Mouse (Mus musculus) frontal cortex, postnatal 14 days (tissue): ENCODE data around the gene Naa15.
A peak's percentile ranks its signal among the peaks of the same experiment; 100 is the strongest.
"Not testable (repeated sequence)": the region's sequence is repeated elsewhere in the genome, so short reads cannot be mapped to it uniquely, and the experiment has no call there.

Source experiments
- DNase-seq, 2 experiments: peaks; one replicate each; pipeline ENCODE4 v3.0.0; 2022; ENCODE audit warnings: low spot score in 2 of 2

The Naa15 gene

GRCm38 (mm10) chr3:51434364-51434763 is 19.4 kb downstream of the Naa15 start:
- DNase-seq: not testable (repeated sequence)

GRCm38 (mm10) chr3:51434871-51435595 is 20.1 kb downstream of the Naa15 start:
- no peak for DNase-seq

GRCm38 (mm10) chr3:51468530-51468929 is 53.6 kb downstream of the Naa15 start:
- DNase-seq: no peak

DNA sequence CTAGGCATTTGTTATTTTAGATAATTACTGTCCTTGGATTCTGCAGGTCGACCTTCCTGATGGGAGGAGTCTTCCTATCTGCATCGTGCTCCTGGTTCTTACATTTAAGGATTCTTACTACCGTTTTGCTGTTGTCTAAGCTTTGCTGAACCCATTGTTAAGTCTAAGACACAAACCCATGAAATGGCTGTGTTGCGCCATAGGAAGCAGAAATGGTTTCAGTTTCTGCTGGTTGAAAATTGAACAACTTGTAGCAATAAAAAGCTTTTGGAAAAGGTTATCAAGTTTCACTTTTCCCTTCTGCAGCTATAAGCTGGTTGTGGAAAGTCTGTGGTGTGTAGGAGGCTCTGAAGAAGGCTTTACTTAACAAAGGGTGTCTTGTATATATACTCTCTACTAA is 60.8 kb downstream of the Naa15 start:
- DNase-seq: no peak

GRCm38 (mm10) chr3:51479893-51480292 is 64.9 kb downstream of the Naa15 start:
- no peak for DNase-seq

DNA sequence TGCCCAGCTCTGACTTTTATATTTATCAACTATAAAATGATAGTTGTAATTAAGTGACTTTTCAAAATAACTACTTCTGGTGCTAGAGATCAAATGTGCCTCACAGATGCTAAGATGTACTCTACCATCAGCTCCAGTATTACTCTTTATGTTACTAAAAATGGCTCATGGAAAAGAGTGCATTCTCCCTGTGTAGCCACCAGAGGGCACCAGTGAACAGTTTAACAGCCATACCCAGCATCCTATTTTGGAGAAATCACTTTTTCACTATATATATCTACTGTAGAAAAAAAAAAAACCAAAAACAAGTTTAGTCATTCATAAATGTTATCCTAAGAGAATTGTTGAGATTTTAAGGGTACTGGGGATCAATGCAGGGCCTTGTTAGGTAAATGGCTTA is 66.1 kb downstream of the Naa15 start:
- peak in 1 of 2 experiments; percentile 55 for DNase-seq

- DNase-seq: no peak
These were observed 66.9 kb downstream of the Naa15 start for GRCm38 (mm10) chr3:51481881-51482280.

DNA sequence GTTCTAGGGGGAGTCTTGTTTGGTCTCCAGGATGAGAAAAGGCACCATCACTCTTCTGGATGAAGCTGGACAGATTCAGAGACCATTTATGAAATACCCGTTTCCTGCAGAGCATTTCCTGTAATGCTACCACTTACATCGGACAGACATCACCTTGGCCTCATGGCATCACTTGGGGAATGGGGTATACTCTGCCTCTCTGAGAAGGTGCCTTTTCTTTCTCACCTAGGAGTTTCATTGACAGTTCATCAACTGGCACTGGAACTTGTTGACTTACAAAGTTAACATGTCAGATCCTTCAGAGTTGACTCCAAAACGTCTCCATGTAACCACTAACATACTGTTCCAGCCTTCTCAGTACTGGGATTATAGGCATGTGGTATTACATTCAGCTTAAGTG is 67.8 kb downstream of the Naa15 start:
- no peak for DNase-seq

DNA sequence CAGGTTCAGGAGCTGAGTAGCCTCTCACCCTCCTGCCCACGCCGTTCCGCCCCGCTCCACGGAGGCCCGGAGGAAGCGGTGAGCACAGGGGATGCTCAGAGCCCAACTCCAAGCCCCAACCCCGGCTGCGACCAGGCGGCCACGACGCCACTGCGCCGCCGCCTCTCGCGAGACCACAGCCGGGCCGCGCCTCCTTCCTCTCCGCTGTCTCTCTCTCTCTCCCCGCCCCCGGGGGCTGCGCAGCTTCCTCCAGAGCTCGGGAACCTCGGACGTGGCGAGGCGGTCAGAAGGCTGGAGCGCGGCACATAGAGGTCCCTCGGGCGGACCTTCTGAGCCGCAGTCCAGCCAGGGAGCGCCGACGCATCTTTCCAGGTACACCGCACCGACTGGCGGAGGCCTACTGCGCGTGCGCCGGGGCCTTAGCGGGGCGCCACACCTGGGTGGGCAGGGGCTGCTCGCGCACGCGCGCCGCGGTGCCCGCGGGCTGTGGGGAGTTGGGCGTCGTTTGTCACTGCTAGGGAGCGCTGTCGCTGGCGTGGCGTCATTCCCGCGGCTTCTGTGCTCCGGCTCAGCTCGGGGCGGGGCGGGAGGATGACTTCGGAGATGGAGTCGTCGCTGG is 68.9 kb downstream of the Naa15 start, which contains the start of gene Rab33b:
TSS of gene Rab33b (plus strand) at position 180 of the 619 bp plus-strand sequence.
- peak; percentile 93 to 96 for DNase-seq

DNA sequence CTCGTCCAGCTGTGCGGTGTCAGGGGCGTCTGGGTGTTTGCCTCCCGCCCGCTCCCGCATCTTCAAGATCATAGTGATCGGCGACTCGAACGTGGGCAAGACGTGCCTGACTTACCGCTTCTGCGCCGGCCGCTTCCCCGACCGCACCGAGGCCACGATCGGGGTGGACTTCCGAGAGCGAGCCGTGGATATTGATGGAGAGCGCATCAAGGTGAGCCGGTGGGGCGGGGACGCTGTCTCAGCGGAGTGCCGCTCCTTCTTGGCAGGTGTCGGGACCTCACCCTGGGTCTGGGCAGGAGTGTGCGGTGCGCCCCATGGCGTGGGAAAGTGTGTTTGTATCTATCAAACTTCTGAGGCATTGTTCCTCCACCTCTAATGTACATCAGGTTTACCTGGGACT is 69.4 kb downstream of the Naa15 start:
- DNase-seq: no peak

DNA sequence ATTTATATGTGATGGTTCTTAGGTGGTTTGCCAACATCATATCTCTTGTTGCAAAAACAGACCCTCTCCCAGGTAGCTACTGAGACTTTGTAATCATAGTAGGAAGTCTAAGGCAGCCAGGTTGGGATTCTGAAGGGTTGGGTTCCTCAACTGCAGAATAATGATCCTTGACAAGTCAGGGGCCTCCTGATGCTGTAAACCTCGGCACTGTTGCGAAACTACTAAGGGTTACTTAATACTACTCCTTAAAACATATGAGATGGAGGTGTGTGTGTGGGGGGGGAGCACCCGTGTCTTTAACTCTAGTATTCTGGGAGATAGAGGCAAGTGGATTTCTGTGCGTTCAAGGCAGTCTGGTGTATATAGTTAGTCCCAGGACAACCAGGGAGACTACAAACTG is 70.4 kb downstream of the Naa15 start:
- DNase-seq: no peak

- no peak for DNase-seq
These were observed 71.7 kb downstream of the Naa15 start for GRCm38 (mm10) chr3:51486491-51487195.

DNA sequence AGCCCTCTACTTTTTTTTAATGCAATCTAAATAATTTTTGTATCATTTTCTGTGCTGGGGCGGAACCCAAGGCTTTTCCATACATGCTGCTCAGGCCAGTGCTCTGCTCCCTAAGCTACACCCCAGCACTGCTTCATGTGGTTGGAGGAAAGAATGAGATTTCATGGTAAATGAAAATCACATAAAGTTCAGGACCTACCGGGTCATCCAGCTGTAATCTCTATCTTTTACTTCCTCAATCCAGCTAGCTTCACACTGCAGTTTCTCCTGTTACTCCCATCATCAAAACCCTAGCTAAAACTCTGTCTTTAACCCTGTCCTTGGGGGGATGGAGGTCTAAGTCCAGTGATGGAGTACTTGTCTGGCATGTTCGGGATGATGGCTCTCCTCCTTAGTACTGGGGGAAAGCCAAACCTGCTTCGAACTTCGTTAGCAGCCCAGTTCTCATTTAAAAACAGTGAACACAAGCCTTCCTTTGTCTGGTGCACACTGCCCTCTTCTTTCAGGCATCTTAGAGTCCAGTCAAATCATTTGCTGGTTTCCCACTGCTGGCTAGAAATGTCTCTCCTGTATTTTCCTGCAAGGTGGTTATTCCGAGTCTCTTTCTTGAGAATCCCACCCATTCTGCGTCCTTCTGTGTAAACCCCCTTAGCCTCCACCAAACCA is 75.3 kb downstream of the Naa15 start:
- DNase-seq: no peak

GRCm38 (mm10) chr3:51493272-51493838 is 78.4 kb downstream of the Naa15 start:
- no peak for DNase-seq

- DNase-seq: no peak
These were observed 79.5 kb downstream of the Naa15 start for GRCm38 (mm10) chr3:51494466-51494865.

- no peak for DNase-seq
These were observed 80.7 kb downstream of the Naa15 start for GRCm38 (mm10) chr3:51495646-51496045.

DNA sequence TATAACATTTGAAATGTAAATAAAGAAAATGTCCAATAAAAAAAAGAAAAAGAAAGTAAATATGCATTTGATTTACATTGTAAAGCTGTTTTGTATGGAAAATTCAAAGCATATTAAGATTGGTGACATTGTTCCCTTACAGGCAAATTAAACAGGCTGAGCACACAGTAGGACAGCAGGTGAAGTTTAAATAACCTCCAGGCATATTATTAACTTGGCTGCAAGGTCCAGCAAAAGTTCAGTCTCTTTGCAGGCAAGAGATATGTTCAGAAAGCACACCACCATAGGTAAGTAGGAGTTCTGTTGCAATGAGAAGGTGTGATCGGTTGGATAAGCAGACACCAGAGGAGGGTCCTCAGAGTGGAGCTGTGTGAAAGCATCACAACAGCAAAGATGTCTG is 83.0 kb downstream of the Naa15 start:
- DNase-seq: no peak

- DNase-seq: no peak
These were observed 83.7 kb downstream of the Naa15 start for GRCm38 (mm10) chr3:51498659-51499058.

- no peak for DNase-seq
These were observed 84.9 kb downstream of the Naa15 start for GRCm38 (mm10) chr3:51499876-51500275.

DNA sequence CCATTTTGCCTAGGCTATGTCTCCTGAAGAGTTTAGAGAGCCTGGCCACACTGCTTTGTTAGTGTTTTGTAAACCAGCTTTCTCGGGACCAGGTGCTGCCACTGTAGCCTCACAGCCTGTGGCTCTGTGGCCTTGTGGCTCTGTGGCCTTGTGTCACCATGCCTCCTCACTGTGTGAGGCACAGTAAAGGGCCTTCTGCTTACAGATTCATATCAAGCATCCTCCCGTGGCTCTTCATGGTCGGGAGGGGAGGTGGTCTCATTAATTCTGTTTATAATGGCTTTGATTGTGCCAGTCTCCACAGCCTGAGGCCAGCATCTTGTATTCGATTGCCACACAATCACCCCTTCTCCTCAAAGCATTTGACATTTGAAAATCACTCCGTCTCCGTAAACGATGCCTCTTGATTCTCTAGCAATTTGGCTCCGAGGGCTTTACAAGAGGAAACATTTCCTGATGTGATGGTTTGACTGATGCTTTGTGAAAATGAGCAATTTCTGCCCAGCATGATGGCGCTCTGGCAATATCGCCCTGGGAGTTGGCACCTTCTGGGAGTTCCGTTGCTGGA is 89.5 kb downstream of the Naa15 start:
- DNase-seq: no peak

DNA sequence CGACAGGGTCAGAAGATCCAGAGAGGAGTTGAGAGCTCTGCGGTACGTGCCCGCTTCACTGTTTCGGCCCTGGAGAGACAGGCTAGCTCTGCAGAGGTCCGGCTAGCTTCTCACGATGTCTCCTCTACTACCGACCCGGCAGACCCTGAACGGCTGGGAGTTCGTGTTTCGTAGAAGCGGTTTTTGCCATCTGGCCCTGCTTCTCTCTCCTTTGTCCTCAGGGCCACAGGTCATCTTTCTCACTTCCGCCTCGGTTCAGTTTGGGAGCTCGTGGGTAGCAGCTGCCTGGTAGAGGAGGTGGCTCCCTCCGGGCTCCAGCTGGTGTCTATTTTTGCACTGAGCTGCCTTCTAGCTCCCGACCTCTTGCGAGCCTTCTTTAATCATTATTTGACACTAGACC is 90.5 kb downstream of the Naa15 start:
- no peak for DNase-seq

DNA sequence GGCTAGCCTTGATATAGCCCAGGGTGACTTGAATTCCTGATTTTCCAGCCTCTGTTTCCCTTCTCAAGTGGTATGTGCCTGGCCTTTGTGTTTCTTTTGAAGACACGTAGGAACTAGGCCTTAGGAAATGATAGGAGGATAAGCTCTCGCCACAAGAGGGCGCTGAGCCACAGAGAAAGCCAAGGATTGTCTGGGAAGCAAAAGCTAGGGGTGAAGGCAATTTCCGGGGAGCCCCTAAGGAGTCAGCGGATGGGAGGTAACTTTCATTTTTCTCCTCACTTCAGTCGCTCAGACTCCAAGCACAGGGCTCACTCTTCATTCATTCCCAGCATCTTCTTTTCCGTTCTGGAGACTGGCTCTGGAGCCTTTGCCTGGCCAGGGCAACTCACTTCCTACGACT is 96.0 kb downstream of the Naa15 start:
- DNase-seq: peak; percentile 44 to 65
